Mouse (Mus musculus) embryonic facial prominence, embryonic 14.5 days (tissue): ENCODE results near the gene Rcn3. TPM values are rescaled to one million over a fixed set of nuclear protein-coding genes. Genes with fewer than 3 reads are reported as not detected.
"Not testable (repeated sequence)": the region's sequence is repeated elsewhere in the genome, so short reads cannot be mapped to it uniquely, and the experiment has no call there.

Source experiments
- ATAC-seq: fragments of 200-750 bp; cut with Nextera tagmentation; 2 replicates; pipeline ENCODE4 v1.8.0; 2017; ENCODE audit warnings: low read depth, moderate number of reproducible peaks, moderate TSS enrichment
- DNase-seq: peaks from one replicate; pipeline ENCODE4 v3.0.0-alpha.2; 2015; ENCODE audit warnings: low spot score
- H3K27ac ChIP-seq: fragments of 300-500 bp; sonication (generic); replicated peaks from 2 replicates; pipeline ENCODE4 v1.5.1; 2014; ENCODE audit warnings: low read depth, mild to moderate bottlenecking, low read length, moderate library complexity
- H3K27me3 ChIP-seq: fragments of 300-500 bp; sonication (generic); replicated peaks from 2 replicates; pipeline ENCODE4 v1.6.1; 2014; ENCODE audit warnings: low read length; ENCODE audit not compliant: control insufficient read depth, insufficient read depth
- H3K36me3 ChIP-seq: fragments of 300-500 bp; sonication (generic); 2 replicates; pipeline ENCODE4 v1.6.1; 2014; ENCODE audit warnings: low read length, mixed read lengths; ENCODE audit not compliant: control insufficient read depth, insufficient read depth
- H3K4me1 ChIP-seq: fragments of 300-500 bp; sonication (generic); 2 replicates; pipeline ENCODE4 v1.6.1; 2014; ENCODE audit warnings: antibody characterized with exemption, low read length; ENCODE audit not compliant: control insufficient read depth, insufficient read depth
- H3K4me2 ChIP-seq: fragments of 300-500 bp; sonication (generic); 2 replicates; pipeline ENCODE4 v1.6.1; 2014; ENCODE audit warnings: low read depth, mild to moderate bottlenecking, low read length, moderate library complexity, mixed read lengths
- H3K4me3 ChIP-seq: fragments of 300-500 bp; sonication (generic); 2 replicates; pipeline ENCODE4 v1.5.1; 2014; ENCODE audit warnings: low read depth, mild to moderate bottlenecking, low read length
- H3K9ac ChIP-seq: fragments of 300-500 bp; sonication (generic); 2 replicates; pipeline ENCODE4 v1.6.1; 2014; ENCODE audit warnings: low read depth, mild to moderate bottlenecking, low read length, moderate library complexity, mixed read lengths
- H3K9me3 ChIP-seq: fragments of 300-500 bp; sonication (generic); 2 replicates; pipeline ENCODE4 v1.6.1; 2016; ENCODE audit warnings: low read length; ENCODE audit not compliant: control insufficient read depth
- WGBS: fragments of 180-500 bp; shearing (Covaris S2); extraction: QIAGEN DNeasy Blood & Tissue Kit; methylation state at CpG from one replicate; pipeline ENCODE4 v1.1.7; 2014; 5-methylcytosine and 5-hydroxymethylcytosine counted together
- polyA plus RNA-seq: library from polyadenylated mRNA; unstranded; fragments of >200 nt; fragmentation: Nextera tagmentation; extraction: Ambion mirVana; gene quantifications from 2 replicates; pipeline ENCODE4 v1.2.1, GENCODE M21; 2014

The Rcn3 gene
- polyA plus RNA-seq, 1 experiment from 2014 or later = 592 TPM

GRCm38 (mm10) chr7:45119780-45120709 is 28.0 kb upstream of the Rcn3 start:
- no peak overlapping the region for H3K9ac ChIP-seq
- H3K4me1 ChIP-seq = peaks cover 11% of the 10 kb centered on the region
- WGBS = 79% methylated on average over 5 of the region's 5 CpGs
- no peak overlapping the region for H3K4me2 ChIP-seq
- DNase-seq (no peak), ATAC-seq (no peak)
- H3K36me3 ChIP-seq = peaks cover 51% of the 10 kb centered on the region
- no peak overlapping the region for H3K4me3 ChIP-seq
- H3K27ac ChIP-seq = no peak overlapping the region
- H3K9me3 ChIP-seq = no peaks in the 10 kb centered on the region
- H3K27me3 ChIP-seq = no peaks in the 10 kb centered on the region

GRCm38 (mm10) chr7:45118336-45118735 is 26.3 kb upstream of the Rcn3 start:
- H3K9ac ChIP-seq = no peak overlapping the region
- H3K9me3 ChIP-seq = no peaks in the 10 kb centered on the region
- 88% methylated on average over 6 of the region's 6 CpGs for WGBS
- no peak overlapping the region for H3K4me3 ChIP-seq
- no peaks in the 10 kb centered on the region for H3K27me3 ChIP-seq
- H3K27ac ChIP-seq = no peak overlapping the region
- no peak for ATAC-seq
- DNase-seq = no peak
- no peak overlapping the region for H3K4me2 ChIP-seq
- peaks cover 8% of the 10 kb centered on the region for H3K4me1 ChIP-seq
- peaks cover 47% of the 10 kb centered on the region for H3K36me3 ChIP-seq

DNA sequence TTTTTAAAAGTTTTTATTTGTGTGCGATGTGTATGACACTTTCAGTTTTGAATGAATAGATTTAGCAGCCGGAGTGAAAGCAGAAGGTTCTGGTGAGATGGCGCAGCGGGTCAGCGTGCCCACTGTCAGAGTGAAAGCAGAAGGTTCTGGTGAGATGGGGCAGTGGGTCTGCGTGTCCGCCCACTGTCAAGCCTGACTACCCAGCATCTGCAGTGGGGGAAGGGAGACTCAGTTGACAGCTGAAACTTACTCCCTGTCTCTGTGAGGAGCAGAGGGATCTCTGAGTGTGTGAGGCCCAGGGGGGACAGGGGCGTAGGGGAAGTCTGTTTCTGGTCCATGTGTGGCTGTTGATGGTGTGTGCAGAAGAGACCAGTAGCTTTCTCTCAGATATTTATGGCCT is 25.5 kb upstream of the Rcn3 start:
- Histone ChIP-seq H3K9me3 (no peaks in the 10 kb centered on the region), H3K4me1 (peaks cover under 1% of the 10 kb centered on the region; the same call in 1 of the 2 replicates), H3K4me2 (no peak overlapping the region), H3K27me3 (no peaks in the 10 kb centered on the region), H3K4me3 (no peak overlapping the region), H3K36me3 (peaks cover 40% of the 10 kb centered on the region), H3K27ac (no peak overlapping the region), H3K9ac (no peak overlapping the region)
- WGBS = 80% methylated on average over 8 of the region's 8 CpGs
- DNase-seq (no peak), ATAC-seq (no peak)

- Histone ChIP-seq H3K27me3 (no peaks in the 10 kb centered on the region), H3K4me2 (no peak overlapping the region), H3K27ac (no peak overlapping the region), H3K4me3 (no peak overlapping the region), H3K9ac (no peak overlapping the region), H3K36me3 (0 out of 2 replicates have a peak, but pooled peaks cover 3% of the 10 kb centered on the region), H3K9me3 (no peaks in the 10 kb centered on the region), H3K4me1 (no peaks in the 10 kb centered on the region)
- DNase-seq = no peak
- no peak for ATAC-seq
- 84% methylated on average over 2 of the region's 2 CpGs for WGBS
These were observed 21.5 kb upstream of the Rcn3 start for GRCm38 (mm10) chr7:45113476-45113875.

GRCm38 (mm10) chr7:45112529-45112928 is 20.5 kb upstream of the Rcn3 start:
- no peaks in the 10 kb centered on the region for H3K36me3 ChIP-seq
- H3K27ac ChIP-seq = no peak overlapping the region
- DNase-seq (no peak), ATAC-seq (no peak)
- 51% methylated on average over 3 of the region's 3 CpGs for WGBS
- H3K4me1 ChIP-seq = no peaks in the 10 kb centered on the region
- H3K4me3 ChIP-seq = no peak overlapping the region
- no peak overlapping the region for H3K4me2 ChIP-seq
- no peaks in the 10 kb centered on the region for H3K9me3 ChIP-seq
- H3K9ac ChIP-seq = no peak overlapping the region
- H3K27me3 ChIP-seq = no peaks in the 10 kb centered on the region

DNA sequence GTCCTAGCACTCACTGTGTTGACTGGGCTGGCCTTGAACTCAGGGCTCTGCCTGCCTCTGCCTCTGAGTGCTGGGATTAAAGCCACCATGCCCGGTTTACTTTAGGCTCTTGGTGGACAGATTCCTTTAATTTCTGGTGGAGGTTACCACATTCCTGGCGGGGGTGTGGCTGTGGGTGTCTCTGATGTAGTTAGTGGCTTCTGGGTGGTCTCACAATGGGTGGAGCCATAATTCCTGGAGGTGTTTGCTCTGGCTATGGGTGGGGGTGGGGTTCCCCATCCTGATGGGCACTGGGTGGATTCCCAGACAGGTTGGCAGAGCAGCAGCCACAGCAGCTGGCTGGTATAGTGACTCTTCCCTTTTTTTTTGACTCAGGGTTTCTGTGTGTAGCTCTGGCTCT is 19.9 kb upstream of the Rcn3 start:
- H3K9me3 ChIP-seq = no peaks in the 10 kb centered on the region
- H3K36me3 ChIP-seq = no peaks in the 10 kb centered on the region
- no peak for DNase-seq
- no peak overlapping the region for H3K9ac ChIP-seq
- no peak overlapping the region for H3K4me3 ChIP-seq
- H3K27ac ChIP-seq = no peak overlapping the region
- ATAC-seq = no peak
- H3K4me2 ChIP-seq = no peak overlapping the region
- no peaks in the 10 kb centered on the region for H3K4me1 ChIP-seq
- H3K27me3 ChIP-seq = no peaks in the 10 kb centered on the region
- WGBS = 55% methylated on average over 2 of the region's 2 CpGs

GRCm38 (mm10) chr7:45110089-45110488 is 18.1 kb upstream of the Rcn3 start:
- not testable (repeated sequence) for ATAC-seq, H3K4me3 ChIP-seq, H3K36me3 ChIP-seq, H3K27ac ChIP-seq, H3K9ac ChIP-seq, H3K4me1 ChIP-seq, H3K27me3 ChIP-seq, DNase-seq, H3K4me2 ChIP-seq, H3K9me3 ChIP-seq
- WGBS = 88% methylated on average over 4 of the region's 4 CpGs

- ATAC-seq (no peak), DNase-seq (no peak)
- Histone ChIP-seq H3K4me1 (peaks cover 10% of the 10 kb centered on the region), H3K36me3 (no peaks in the 10 kb centered on the region), H3K9me3 (no peaks in the 10 kb centered on the region), H3K9ac (no peak overlapping the region), H3K27ac (no peak overlapping the region), H3K4me3 (no peak overlapping the region), H3K4me2 (no peak overlapping the region), H3K27me3 (no peaks in the 10 kb centered on the region)
- 53% methylated on average over 5 of the region's 5 CpGs for WGBS
These were observed 15.1 kb upstream of the Rcn3 start for GRCm38 (mm10) chr7:45107052-45107645.
